Mouse (Mus musculus) right cerebral cortex, postnatal 4 days (tissue): Measurements from ENCODE around the gene Ccdc185.

Experiments used
- DNase-seq: peaks from one replicate; pipeline ENCODE4 v3.0.0-alpha.2; 2022

Gene Ccdc185

GRCm38 (mm10) chr1:182735891-182736290 is 13.1 kb downstream of the Ccdc185 start:
- DNase-seq: no peak

DNA sequence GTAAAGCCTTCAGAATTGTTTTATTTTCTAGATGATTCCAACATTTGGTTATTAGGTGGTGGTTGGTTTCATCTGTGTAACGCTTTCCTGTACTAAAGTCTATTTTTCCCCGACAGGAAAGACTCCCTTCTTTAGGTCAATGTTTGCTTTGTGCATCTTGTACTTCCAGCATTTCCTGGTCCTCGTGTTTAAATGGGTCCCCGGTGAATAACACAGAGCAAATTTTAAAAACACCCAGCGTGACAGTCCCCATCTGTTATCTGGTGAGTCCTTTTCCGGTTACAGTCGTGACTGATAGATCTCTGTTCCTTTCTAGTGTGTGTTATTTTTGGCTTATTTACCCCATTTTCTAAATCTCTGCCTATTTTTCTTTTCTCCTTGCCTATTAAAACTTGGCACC is 16.3 kb downstream of the Ccdc185 start:
- DNase-seq: no peak

DNA sequence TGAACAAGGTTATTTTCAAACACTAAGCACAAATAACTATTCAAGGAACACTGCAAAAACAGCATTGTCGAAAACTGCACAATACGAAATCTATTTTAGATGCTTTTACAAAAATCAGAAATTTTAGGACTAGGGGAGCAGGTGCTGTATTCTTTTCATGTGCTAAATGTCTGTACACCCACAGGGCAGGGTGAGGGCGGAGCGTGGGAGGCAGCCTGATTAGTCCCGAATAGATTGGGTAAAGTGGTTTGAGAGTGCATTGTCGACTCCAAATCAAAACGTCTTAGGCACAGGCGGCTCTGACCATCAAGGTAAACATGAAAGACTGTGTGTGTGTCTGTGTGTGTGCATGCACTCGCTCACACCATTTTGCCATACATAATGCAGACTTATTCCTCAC is 20.0 kb downstream of the Ccdc185 start:
- no peak for DNase-seq

- no peak for DNase-seq
These were observed 21.4 kb downstream of the Ccdc185 start for GRCm38 (mm10) chr1:182727541-182727940.

GRCm38 (mm10) chr1:182714236-182714935 is 34.6 kb downstream of the Ccdc185 start:
- no peak for DNase-seq

GRCm38 (mm10) chr1:182711360-182711933 is 37.5 kb downstream of the Ccdc185 start:
- DNase-seq: no peak

GRCm38 (mm10) chr1:182707459-182707858 is 41.5 kb downstream of the Ccdc185 start:
- no peak for DNase-seq

DNA sequence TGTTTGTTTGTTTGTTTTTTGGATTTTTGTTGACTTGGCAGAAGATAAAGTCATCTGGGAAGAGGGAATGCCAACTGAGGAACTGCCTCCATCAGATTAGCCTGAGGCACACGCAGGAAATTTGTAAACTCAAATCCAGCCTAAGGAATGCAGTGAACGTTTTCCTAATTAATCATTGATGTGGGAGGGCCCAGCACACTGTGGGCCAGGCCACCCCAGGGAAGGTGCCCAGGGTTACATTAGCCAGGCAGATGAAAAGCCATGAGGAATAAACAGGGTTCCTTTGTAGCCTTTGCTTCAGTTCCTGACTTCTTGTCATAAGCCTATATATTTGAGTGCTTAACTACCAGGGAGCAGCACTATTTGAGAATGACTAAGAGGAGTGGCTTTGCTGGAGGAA is 44.1 kb downstream of the Ccdc185 start:
- no peak for DNase-seq

GRCm38 (mm10) chr1:182699392-182700347 is 49.3 kb downstream of the Ccdc185 start:
- DNase-seq: no peak
